Mouse (Mus musculus) erythroid progenitor cell, adult 5-6 weeks (primary cell): ENCODE data around the gene Zic2. TPM values are rescaled to one million over a fixed set of nuclear protein-coding genes. Genes with fewer than 3 reads are reported as not detected.
"Not testable (repeated sequence)": the region's sequence is repeated elsewhere in the genome, so short reads cannot be mapped to it uniquely, and the experiment has no call there.

Source experiments
- ATAC-seq: replicated peaks from 2 replicates; pipeline ENCODE4 v1.8.0; 2016; ENCODE audit warnings: moderate number of reproducible peaks, mild to moderate bottlenecking, moderate TSS enrichment, inconsistent platforms; ENCODE audit not compliant: poor library complexity, low FRiP score, severe bottlenecking
- total RNA-seq, 2 experiments: library from RNA; stranded (forward) in 1 of 2; stranded (reverse) in 1 of 2; fragments of 150-400 nt in 1 of 2; fragments of 186-747, 209-891 nt in 1 of 2; gene quantifications; 2 replicates each; pipeline versions ENCODE4 v1.2.3 to v1.2.4; 2015 to 2017; ENCODE audit warnings: low replicate concordance in 2 of 2

The Zic2 gene
- total RNA-seq, 2 experiments from 2014 or later = not detected

- no peak for ATAC-seq
Measured at GRCm38 (mm10) chr14:122460226-122460625, 15.0 kb upstream of the Zic2 start.

- ATAC-seq = no peak
Measured at GRCm38 (mm10) chr14:122461500-122461899, 13.7 kb upstream of the Zic2 start.

DNA sequence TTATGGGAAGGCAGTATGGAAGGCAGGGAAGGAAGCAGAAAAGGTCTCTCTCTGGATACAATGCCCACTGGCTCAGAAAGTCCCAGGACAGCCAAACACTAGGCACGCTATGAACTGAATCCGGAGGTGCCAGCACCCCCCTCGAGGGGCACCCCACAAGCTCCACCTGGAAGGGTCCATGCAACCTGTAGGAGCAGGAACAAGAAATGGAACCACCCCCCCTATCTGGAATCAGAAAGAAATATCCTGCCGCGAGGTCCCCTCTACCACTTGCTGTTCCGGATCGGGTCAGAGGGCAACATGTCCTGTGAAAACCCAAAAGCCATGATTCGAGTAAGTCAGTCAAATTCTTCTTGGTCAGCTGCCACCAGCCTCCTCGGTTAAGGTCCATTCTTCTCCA is 13.3 kb upstream of the Zic2 start:
- ATAC-seq = no peak

GRCm38 (mm10) chr14:122462689-122463079 is 12.6 kb upstream of the Zic2 start:
- no peak for ATAC-seq

GRCm38 (mm10) chr14:122463080-122463691 is 12.0 kb upstream of the Zic2 start:
- no peak for ATAC-seq

GRCm38 (mm10) chr14:122463734-122464341 is 11.4 kb upstream of the Zic2 start:
- not testable (repeated sequence) for ATAC-seq

DNA sequence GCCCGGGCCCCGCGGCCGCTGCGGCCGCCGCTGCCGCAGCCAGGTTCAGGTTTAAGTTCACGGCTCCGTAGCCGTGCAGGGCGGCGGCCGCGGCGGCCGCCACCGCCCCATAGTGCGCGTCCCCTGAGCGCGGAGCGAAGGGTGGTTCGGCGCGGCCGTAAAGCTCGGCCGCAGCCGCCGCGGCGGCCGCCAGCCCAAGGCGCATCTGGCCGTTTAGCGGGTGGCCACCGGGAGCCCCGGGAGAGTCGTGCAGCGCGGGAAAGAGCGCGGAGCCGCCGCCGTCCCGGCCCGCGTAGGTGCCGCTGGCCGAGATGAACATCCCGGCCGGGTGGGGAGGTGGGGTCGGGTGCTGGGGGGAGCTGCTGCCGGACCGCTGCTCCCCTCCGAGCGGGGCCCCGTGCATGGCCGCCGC is 10.9 kb upstream of the Zic2 start:
- no peak for ATAC-seq

- ATAC-seq = no peak
Measured at GRCm38 (mm10) chr14:122464763-122465741, 10.2 kb upstream of the Zic2 start, which contains the start of gene Zic5. Gene Zic5, minus strand, starts transcription at chr14:122465677.

GRCm38 (mm10) chr14:122465931-122466490 is 9.2 kb upstream of the Zic2 start:
- ATAC-seq = no peak

DNA sequence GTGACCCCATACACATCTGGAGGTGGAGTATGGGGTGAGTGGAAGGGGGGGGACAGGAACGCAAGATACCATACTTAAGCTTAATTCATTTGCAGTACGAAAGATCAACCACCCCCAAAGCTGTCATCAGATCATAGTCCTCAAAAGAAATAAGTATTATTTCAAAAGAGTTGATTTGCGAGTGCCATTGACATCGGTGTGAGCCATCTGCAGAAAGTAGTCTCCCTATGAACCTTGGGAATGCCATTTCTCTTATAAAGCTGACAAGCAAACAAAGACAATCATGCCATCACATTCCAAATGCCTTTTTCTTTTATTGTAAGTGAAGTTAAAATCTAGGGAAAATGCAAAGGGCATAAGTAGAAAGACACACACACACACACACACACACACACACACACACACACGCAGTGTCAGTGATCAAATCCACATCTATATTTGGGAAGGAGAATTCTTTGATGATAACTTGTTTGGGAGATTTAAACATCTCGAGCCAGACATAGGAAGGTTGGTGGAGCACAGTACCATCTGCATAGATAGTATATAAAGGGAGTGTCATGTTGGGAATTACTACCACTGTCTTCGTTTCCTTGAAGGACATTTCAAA is 8.4 kb upstream of the Zic2 start:
- no peak for ATAC-seq

DNA sequence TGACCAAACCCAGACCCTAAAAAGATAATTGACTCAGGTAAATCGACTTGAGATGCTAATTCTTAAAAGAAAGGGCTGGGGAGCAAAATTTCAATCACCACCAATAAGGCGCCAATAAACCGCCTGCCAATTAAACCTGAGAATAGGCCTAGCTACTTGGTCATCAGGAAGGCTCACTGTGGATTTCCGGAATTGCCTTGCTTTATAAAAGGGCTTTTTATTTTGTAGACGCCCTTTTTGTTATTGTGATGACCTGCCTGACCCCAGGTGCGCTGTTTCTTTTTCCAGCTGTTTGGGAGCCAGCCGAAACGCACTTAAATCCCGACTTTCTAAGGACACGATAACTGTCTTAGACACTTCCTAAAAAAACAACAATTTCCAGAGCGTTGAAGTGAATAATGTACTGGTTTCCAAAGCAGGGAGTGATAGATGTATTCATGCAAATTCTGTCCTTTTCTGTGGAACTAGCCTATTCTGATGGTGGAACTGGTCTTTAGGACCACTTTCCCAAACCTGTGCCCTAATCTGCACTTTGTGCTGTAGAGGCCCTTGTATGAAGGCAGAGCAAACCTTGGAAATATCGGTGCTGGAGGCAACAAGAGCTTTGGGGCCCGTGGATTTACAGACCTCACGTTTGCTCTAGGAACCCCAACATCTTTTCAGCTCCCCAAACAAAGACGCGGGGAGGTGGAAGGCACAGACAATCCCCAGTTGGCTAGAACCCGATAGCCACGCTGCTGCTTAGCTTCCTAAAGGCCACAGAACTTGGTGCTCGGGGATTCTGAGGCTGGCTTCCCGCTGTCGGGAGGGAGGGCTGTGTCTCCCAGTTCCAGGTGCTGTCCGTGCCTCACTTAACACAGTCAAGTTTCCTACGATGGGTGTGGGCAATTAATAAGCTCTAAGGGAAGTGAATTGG is 7.1 kb upstream of the Zic2 start:
- ATAC-seq = no peak

DNA sequence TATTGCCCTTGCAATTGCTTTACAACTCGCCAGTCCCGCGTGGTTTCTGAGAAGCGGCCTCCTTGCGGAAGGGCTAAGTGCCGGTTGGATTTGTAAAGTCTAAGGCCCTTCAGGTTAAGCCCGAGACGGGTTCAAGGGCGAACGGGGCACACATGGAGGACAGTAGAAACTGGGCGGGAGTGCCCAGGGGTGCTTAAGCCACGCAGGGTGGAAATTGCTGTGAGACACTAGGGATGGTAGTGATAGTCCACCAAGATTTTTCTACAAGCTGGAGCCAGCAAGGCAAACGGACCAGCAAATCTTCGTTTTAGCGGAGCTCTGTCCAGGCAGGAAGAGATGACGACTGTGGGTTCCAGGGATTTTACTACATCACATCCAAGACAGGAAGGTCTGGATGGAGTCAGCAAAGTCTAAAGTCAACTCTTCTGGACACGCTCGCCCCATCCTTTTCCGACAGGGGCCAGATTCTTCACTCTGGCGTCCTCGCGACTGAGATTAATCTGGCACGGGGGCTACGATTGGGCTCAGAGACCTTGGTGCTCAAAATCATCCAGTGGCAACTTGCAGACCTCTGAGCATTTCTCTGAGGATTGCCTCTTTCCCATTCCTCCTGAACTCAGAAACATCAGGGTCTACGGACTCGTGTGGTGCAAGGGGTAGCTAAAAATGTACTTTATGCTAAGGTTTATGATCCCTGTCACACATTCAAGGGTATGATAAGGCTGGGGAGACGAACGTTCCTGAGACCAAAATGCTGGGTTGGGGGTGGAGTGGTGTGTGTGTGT is 6.1 kb upstream of the Zic2 start:
- no peak for ATAC-seq

DNA sequence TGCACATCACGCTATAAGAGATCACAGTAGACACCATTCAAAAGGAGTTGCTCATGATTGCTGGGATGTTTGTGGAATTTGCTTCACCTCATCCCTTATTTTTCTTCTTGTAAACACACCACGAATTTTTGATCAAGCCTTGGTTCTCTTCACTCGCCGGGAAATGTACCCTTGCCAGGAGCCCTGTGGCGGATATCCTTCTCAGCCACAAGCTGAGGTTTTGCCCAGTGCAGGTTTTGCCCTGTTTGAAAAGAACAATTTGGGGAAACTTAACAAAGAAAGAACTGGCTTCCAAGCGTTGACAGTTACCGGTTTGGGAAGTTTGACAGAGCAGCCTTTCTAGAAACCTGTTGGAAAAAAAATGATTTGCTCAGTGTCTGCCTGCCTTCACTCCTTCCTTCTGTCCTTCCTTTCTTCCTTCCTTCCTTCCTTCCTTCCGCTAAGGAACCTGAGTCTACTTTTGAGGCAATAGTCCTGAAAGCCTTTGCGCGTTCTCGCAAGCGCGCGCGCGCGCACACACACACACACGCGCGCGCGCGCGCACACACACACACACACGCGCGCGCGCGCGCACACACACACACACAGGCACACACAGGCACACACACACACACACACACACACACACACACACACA is 3.7 kb upstream of the Zic2 start:
- no peak for ATAC-seq

DNA sequence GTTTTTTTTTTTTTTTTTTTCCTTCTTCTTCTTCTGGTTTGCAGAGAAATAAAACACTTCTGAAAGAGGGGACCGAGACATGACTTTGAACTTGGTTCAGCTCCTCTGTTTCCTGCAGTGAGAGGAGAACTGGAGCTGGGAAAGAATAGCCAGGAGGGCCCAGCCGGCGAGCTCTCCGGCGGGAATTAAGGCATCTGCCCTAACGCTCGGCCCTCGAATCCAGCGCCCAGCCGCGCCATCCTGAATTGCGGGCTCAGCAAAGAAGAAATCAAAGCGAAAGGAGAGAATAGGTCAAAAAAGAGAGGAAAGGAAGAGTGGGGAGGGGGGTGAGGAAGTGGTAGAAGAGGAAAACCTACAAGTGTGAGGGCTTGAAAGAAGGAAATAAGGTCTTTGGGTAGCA is 3.1 kb upstream of the Zic2 start:
- ATAC-seq = no peak

DNA sequence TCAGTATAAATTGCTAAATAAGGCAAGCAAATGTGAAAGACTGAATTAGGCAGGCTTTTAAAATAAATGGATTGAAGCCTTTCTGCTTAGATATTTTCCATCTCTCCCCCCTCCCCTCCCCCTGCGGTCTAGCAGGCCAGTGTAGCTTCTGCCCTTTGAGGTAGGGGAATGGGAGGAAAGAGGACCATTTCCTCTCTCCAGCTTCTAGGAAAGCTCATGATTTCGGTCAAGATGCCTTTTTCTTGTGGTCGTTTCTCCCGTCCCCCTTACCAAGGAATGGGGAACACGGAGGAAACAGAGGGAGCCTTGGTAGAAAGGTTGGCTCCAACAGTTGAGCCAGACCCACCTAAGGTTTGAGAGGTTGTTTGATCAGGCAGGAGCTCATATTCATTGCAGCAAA is 2.6 kb upstream of the Zic2 start:
- ATAC-seq = no peak

GRCm38 (mm10) chr14:122473211-122473751 is 2.0 kb upstream of the Zic2 start:
- ATAC-seq = no peak

DNA sequence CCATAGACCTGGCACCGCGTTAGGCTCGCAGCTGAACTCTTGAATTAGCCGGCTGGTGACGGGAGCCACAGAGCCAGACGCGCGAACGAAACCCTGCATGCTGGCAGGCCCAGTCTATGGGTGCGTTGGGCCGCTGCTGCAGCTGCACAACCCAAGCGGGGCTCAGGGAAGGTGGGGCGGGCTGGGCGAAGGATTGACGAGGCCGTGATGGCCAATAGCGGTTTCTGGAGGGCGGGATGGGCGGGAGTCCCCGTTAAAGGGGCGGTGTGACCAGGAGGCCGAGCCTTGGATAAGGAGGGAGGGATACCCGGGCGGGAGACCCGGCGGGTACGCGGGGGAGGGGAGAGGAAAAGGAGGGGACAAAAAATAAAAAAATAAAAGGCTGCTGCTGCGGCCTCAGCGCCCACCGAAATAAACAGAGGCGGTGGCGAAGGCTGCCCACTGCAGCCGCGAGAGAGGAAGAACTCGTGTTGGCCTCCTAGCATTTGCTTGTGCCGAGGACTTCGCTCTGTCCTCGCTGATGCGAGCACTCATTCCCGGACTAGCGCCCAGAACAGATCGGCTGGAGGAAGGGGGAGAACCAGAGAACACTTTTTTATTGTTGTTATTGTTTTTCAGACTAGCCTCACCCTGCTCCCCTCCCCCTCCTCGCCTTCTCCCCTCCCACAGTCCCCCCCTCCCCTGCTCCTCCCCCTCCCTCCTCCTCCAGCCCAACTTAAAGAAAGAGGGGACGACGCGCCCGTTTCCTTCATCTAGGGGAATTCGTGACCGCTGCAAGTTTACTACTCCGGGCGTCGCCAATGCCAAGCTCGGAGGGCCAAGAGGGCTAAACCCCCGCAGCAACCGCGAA is 969 bp upstream of the Zic2 start:
- ATAC-seq = no peak
